Mouse (Mus musculus) bone marrow macrophage, adult 2 months (primary cell): ENCODE measurements around the gene Tbl3. TPM values are rescaled to one million over a fixed set of nuclear protein-coding genes. Genes with fewer than 3 reads are reported as not detected.

Experiments
- H3K27ac ChIP-seq: 2 replicates; pipeline ENCODE4 v1.5.1; 2012; ENCODE audit warnings: low read depth, low read length; ENCODE audit not compliant: insufficient read depth
- H3K4me1 ChIP-seq: 2 replicates; pipeline ENCODE4 v1.6.1; 2012; ENCODE audit warnings: low read length; ENCODE audit not compliant: control insufficient read depth, insufficient read depth
- H3K4me3 ChIP-seq: 2 replicates; pipeline ENCODE4 v1.5.1; 2012; ENCODE audit warnings: mild to moderate bottlenecking, low read length, moderate library complexity; ENCODE audit not compliant: insufficient read depth
- CTCF ChIP-seq: IDR thresholded peaks from 2 replicates; pipeline ENCODE4 v1.5.1; 2012; ENCODE audit warnings: low read depth, mild to moderate bottlenecking, low read length, moderate library complexity
- POLR2A ChIP-seq: IDR thresholded peaks from 2 replicates; pipeline ENCODE4 v1.6.1; 2012; ENCODE audit warnings: mild to moderate bottlenecking, low read depth, low read length, borderline replicate concordance
- polyA plus RNA-seq: library from polyadenylated mRNA; stranded (reverse); fragments of >200 nt; gene quantifications from 2 replicates; pipeline ENCODE4 v1.2.4, GENCODE M21; 2012; ENCODE audit not compliant: missing spikeins, insufficient read depth, insufficient read length

The Tbl3 gene
- polyA plus RNA-seq, 1 experiment: 16.9 TPM

DNA sequence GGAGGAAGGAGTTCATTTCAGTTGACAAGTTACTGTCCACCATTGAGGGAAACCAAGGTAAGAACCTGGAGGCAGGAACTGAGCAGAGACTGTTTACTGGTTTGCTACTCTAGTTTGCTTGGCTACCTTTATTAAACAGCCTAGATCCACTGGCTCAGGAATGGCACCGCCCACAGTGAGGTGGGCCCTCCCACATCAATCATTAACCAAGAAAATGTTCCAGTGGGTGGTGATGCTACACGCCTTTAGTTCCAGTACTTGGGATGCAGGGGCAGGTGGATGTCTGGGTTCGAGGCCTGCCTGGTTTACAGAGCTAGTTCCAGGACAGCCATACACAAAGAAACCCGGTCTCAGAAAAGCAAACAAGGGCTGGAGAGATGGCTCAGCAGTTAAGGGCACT lies 30.8 kb upstream of the Tbl3 start:
- TF ChIP-seq CTCF (no peak), POLR2A (no peak)
- Histone ChIP-seq H3K27ac (peak overlapping the region; percentile 57), H3K4me3 (peak overlapping the region; percentile 78), H3K4me1 (peaks cover 53% of the 10 kb centered on the region)

DNA sequence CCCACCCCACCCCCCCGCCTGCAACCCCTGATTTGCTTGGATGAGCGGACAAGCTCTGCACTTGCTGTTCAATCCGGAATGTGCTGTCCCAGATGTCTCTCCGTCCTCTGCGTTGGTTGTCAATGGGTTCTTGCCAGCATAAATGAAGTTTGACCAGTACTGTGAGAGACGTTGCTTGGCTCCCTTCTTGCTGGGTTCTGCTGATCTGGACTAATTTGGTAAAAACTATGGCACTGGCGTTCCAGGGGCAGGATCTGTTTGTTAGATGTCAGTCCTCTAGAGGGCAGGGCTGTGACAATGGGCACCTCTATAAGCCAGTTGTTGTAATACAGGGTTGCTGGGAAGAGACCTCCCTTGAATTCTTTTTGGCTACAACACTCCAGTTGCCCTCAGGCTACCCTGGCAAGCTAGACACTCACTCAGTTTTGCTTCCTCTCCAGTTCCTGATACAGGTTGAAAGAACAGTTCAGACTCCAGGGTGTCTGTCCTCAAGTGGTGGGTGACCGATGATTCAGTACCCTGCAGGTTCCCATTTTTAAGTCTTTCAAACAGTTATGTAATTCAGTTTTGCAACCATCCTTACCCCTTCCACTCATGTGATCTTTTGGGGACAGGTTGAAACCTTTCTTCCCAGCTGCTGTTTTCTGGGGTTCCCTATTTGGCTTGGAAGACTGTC lies 29.8 kb upstream of the Tbl3 start:
- H3K4me3 ChIP-seq: peak overlapping the region; percentile 78
- TF ChIP-seq CTCF: peak; percentile 5; the same call in 1 of the 2 replicates
- no peak for TF ChIP-seq POLR2A
- peaks cover 46% of the 10 kb centered on the region for H3K4me1 ChIP-seq
- H3K27ac ChIP-seq: peak overlapping the region; percentile 57

DNA sequence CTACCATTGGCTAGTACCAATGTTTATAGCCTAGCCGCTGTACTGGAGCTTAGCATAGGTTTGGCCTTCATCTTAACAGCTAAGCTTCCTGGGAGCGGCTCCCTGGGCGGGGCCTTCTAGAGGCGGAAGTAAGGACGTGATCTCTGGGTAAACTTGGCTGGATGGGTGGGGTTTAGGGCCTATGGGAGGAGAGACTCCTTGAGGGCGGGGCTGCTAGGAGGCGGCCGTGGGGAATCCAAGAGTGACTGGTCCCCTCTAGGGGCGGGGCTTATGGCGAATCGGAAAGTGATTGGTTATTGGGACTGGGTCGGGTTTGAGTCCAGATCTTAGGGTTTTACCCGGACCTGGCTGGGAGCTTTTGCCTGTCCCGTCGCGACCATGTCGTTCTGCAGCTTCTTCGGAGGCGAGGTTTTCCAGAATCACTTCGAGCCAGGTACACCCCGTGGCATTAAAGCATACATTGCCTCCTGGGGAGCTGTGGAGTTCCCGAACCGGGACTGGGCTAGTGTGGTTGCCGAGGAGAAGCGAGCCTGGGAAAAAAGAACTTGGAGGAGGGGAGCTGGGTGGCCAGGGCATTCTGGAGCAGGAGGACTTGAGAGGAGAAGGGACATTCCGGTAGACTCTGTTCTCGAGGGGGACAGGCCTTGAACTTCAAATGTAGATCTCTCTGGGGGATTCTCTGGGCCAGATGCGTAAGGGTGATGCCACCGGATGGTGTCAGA lies 29.0 kb upstream of the Tbl3 start, which contains the start of gene Msrb1:
Gene Msrb1 (plus strand): TSS at position 313 of the 722 bp plus-strand sequence.
- TF ChIP-seq CTCF (no peak), POLR2A (peak; percentile 92; the same call in 1 of the 2 replicates)
- Histone ChIP-seq H3K4me1 (peaks cover 40% of the 10 kb centered on the region), H3K4me3 (peak within 1 kb of the TSS; percentile 78), H3K27ac (peak within 1 kb of the TSS; percentile 57)

DNA sequence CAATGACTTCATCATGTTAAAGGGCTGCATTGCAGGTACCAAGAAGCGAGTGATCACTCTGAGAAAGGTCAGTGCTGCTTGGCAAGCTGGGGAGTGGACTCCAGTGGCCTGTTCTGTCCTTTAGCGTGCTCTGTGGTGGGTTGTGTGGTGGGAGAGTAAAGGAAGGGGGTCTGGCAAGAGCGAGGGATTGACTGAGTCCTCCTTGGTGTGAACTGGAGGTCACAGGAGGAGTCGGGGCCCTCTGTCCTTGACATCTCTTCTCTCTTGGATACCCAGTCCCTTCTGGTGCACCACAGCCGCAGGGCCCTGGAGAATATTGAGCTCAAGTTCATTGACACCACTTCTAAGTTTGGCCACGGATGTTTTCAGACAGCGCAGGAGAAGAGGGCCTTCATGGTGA lies 28.0 kb upstream of the Tbl3 start:
- Histone ChIP-seq H3K4me3 (peak overlapping the region; percentile 54; the same call in 1 of the 2 replicates), H3K27ac (no peak overlapping the region), H3K4me1 (peaks cover 35% of the 10 kb centered on the region)
- no peak for TF ChIP-seq POLR2A
- no peak for TF ChIP-seq CTCF

DNA sequence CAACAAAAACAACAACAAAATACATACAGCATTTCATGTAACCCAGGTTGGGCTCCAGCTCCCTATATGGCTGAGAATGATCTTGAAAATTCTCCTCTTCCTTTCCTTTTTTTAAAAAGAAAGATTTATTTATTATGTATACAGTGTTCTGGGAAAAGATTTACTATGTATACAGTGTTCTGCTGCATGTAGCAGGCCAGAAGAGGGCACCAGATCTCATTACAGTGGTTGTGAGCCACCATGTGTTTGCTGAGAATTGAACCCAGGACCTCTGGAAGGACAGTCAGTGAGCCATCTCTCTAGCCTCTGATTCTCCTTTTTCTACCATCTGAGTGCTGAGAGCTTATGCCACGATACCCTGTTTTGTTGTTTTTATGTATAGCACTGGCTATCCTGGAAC lies 27.1 kb upstream of the Tbl3 start:
- no peak overlapping the region for H3K4me3 ChIP-seq
- TF ChIP-seq POLR2A (no peak), CTCF (no peak)
- H3K27ac ChIP-seq: no peak overlapping the region
- H3K4me1 ChIP-seq: peaks cover 35% of the 10 kb centered on the region

DNA sequence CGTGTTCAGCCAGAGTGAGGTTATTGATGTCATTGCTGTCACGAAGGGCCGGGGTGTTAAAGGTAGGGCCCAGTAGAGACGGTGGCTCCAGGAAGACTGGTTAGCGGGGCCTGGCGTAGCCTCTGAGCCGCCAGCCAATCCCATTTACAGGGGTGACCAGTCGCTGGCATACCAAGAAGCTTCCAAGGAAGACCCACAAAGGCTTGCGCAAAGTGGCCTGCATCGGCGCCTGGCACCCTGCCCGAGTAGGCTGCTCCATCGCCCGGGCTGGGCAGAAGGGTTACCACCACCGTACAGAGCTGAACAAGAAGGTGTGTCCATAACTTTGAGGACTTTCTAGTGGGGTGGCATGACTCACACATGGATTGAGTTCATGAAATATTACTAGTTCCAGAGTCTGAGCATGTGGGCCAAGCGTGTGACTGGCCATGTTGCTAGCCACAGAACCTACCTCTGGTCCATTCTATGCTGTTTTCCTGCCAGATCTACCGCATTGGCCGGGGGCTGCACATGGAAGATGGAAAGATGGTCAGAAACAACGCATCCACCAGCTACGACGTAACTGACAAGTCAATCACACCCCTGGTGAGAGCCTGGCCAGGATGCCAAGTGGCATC lies 26.1 kb upstream of the Tbl3 start:
- no peak overlapping the region for H3K27ac ChIP-seq
- H3K4me1 ChIP-seq: peaks cover 29% of the 10 kb centered on the region
- TF ChIP-seq CTCF: no peak
- no peak for TF ChIP-seq POLR2A
- H3K4me3 ChIP-seq: no peak overlapping the region

DNA sequence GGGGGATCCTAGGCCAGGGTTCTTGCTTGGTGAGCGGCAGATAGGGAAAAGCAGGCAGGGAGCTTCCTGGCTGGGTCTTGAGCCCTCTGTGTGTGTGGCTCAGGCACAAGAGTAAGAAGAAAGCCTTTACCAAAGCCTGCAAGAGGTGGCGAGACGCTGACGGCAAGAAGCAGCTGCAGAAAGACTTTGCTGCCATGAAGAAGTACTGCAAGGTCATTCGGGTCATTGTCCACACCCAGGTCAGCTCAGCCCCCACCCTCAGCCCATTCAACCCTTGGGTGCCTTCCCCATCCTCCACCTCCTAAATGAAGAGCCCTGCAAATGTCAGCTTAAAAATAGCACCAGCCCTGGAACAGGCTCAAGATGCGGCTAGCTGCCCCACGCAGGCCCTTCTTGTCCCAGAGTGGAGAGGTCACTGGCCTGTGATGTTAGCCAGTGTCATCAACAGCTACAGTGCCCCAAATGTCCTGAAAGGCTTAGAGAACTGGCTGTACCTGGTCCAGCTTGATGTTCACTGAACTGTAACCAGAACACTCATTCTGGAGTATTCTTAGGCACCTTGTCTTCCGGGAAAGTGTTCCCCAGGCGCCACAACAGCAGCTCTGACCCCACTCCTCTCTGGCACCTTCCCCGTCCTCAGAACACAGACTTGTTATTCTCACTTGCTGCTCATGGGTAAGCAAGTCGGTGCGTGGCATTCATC lies 24.9 kb upstream of the Tbl3 start:
- H3K4me1 ChIP-seq: peaks cover 21% of the 10 kb centered on the region
- no peak overlapping the region for H3K27ac ChIP-seq
- TF ChIP-seq POLR2A (no peak), CTCF (no peak)
- H3K4me3 ChIP-seq: no peak overlapping the region

DNA sequence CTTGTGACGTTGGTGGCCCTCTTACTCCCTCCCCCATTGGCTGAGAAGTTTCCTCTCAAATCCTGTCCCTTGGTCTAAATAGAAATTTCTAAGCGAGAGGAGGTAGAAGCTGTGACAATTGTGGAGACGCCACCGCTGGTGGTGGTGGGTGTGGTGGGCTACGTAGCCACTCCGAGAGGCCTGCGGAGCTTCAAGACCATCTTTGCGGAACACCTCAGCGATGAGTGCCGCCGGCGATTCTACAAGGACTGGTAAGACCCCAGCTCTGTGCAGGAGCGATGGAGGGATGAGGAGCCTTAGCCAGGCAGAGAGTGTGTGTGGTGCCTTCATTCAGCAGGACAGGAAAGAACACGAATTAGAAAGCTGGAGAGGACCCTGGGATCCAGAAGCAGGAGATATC lies 23.3 kb upstream of the Tbl3 start:
- H3K4me3 ChIP-seq: no peak overlapping the region
- H3K27ac ChIP-seq: no peak overlapping the region
- TF ChIP-seq CTCF (no peak), POLR2A (no peak)
- peaks cover 18% of the 10 kb centered on the region for H3K4me1 ChIP-seq

DNA sequence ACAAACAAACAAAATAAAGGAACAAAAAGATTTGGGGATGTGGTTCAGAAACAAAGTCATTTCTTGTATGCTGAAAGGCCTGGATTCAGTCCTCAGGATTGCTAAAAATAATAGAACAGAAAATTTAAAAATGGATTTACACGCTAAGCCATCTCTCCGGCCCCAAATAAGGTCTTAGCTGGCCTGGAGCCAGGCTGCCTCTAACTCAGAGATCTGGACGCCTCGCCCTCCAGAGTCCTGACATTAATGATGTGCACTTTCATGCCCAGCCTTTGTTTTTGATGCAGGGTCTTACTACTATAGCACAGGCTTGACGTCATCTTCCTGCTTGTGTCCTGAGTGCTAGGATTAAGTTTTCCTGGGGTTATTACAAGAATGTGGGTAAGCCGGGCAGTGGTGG lies 21.6 kb upstream of the Tbl3 start:
- H3K4me3 ChIP-seq: no peak overlapping the region
- TF ChIP-seq POLR2A (no peak), CTCF (no peak)

More for the DNA sequence above, 21.6 kb upstream of the Tbl3 start:
- Histone ChIP-seq H3K27ac (no peak overlapping the region), H3K4me1 (peaks cover 11% of the 10 kb centered on the region)
